Mouse (Mus musculus) ES-E14 (cell line): ENCODE data around the gene Scn2b.

Experiments
- CHD2 ChIP-seq: IDR thresholded peaks from 2 replicates; pipeline ENCODE4 v1.6.1; 2014; ENCODE audit warnings: mild to moderate bottlenecking, low read depth, low read length, inconsistent platforms
- ZNF384 ChIP-seq: IDR thresholded peaks from 2 replicates; pipeline ENCODE4 v1.6.1; 2012; ENCODE audit warnings: low read depth, low read length, inconsistent platforms

GRCm38 (mm10) chr9:45120567-45120966, 3.0 kb downstream of the Scn2b start:
- TF ChIP-seq ZNF384 (no peak), CHD2 (no peak)
